Mouse (Mus musculus): ENCODE data around the gene Gmds.

Gmds gene

DNA sequence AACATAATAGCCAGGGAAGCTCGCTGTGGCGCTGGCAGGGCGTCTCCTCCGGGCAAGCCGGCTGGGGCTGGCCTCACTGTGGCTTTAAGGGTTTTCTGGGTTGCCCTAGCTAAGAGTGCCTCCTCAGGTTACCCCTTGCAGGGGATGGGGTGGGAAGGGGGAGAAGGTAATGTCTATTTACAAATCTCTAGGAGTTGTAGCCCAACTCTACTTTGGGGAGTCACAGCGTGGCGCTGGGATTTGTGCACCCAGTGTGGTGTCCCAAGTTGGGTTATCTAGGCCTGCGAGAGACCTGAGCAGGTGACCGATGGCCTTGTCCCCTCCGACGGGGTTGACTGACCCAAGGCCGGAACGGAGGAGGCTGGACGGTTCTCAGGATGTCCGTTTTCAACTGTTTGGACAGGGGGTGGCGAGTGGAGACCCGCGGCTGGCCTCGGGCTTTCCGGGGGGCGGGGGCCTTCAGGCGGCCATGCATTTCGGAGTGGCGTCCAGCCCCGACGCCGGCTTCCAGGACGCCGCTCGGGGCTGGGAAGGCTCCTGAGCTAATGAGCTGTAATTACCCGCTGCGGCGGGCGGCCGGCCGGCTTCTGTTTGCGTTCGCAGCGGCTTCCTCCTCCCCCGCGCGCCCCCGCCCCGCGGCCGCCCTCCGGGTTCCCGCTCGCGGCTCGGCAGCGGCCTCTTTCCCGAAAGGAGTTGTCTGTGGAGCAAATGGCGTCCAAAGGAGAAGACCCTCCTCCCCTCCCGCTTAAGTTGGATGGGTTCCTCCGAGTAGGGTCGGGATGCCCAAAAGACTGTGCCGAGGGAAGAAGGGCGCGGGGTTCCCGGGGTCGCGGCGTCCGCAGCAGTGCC lies 527.6 kb downstream of the Gmds start:
- DNase-seq (ENCODE audit: low spot score), result no peak

DNA sequence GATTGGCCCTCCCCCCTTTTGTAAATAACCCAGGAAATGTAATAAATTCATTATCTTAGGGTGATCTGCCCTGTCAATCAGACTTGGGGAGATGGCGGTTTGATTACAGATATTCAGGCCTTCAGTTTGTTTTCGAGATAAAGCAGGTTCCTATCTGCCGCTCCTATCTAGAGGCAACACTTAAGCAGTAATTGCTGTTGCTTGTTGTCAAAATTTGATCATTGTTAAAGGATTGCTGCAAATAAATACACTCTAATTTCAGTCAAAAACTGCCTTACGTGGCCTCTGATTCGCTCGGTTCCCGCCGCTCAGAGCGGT lies 528.2 kb downstream of the Gmds start:
- no peak for DNase-seq (ENCODE audit: low spot score)

- no peak for DNase-seq (ENCODE audit: low spot score)
Measured at GRCm38 (mm10) chr13:31809701-31810100, 528.8 kb downstream of the Gmds start.

DNA sequence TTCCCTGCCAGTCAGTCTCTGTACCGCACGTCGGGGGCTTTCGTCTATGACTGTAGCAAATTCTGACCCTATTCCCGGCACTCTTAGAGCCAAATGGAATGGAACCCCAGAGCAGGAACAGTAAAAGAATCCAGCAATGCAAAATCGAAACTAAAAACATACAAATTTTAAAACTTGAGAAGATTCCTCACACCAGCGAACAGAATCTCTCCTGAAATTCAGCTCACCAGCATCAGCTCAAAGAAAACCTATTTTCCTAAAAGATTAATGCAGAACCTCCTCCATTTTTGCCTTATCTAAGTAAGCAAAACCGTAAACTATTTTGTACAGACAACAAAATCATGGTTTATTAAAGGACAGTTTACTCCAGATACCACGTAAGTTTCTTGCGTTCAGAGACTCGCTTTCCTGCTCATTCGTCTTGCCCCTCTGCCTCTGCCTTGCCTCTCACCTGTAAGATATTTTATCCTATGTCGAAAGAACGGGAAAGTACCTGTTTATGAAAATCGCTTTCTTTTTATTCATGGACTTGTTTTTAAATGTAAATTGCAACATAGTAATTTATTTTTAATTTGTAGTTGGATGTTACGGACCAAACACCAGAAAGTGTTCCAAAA lies 529.6 kb downstream of the Gmds start:
- DNase-seq (ENCODE audit: low spot score), result no peak

- DNase-seq (ENCODE audit: low spot score), result no peak
Measured at GRCm38 (mm10) chr13:31808116-31808803, 530.3 kb downstream of the Gmds start.

- no peak for DNase-seq (ENCODE audit: low spot score)
Measured at GRCm38 (mm10) chr13:31807736-31808115, 530.8 kb downstream of the Gmds start.

- no peak for DNase-seq (ENCODE audit: low spot score)
Measured at GRCm38 (mm10) chr13:31806890-31807735, 531.4 kb downstream of the Gmds start.

DNA sequence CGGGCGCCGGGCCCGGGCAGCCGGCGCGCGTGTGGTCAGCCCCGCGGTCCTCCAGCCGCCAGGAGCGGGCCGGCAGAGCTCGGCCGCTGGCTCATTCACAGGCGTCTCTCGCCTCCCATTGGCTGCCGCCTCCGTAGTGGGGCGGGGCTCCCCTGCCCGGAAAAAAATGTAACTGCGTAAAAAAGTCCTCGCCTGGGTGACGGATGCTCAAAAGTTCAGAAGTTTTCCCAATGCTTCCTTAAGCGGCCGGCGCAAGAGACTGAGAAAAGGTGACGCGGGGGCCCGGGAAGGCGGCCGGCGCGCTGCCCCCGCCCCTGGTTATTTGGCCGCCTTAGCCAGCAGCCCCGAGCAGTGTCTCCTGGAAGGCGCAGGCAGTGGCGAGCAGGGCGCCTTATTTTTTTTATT lies 532.1 kb downstream of the Gmds start, which contains the start of gene Foxc1:
TSS of gene Foxc1 (plus strand) at position 206 of the 405 bp plus-strand sequence.
- DNase-seq (ENCODE audit: low spot score), result peak; percentile 82

GRCm38 (mm10) chr13:31805831-31806427 lies 532.6 kb downstream of the Gmds start:
- no peak for DNase-seq (ENCODE audit: low spot score)

GRCm38 (mm10) chr13:31804571-31804970 lies 534.0 kb downstream of the Gmds start:
- DNase-seq (ENCODE audit: low spot score), result no peak

- DNase-seq (ENCODE audit: low spot score), result no peak
Measured at GRCm38 (mm10) chr13:31803166-31804093, 535.1 kb downstream of the Gmds start.

- no peak for DNase-seq (ENCODE audit: low spot score)
Measured at GRCm38 (mm10) chr13:31802447-31802846, 536.1 kb downstream of the Gmds start.

DNA sequence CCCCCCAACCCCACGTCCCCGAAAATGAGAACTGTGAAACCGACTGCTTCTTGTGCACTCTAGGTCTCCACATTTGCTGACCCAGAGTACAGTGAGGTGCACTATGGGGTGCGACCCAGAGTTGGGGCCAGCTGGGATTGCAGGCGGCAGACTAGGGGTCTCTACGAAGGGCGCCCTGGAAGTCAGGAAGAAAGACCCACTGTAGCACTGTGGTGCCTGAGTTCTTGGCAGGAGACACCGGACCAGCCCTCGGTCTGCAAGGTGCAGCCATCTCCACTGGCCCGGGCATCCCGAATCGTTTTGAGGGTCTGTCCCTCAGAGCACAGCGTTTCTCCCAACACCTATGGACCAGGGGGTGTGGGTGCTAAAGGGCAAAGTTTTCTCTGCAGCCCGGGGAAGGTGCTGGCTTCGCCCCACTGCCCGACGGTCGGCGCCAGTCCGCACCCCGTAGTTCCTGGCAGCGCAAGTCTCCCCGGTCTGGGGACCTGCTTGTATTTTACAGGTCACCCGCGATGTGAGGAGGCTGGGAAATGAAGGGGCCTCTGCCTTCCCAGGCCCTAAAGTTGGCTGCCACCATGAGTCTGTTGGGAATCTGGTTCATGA lies 536.7 kb downstream of the Gmds start:
- DNase-seq (ENCODE audit: low spot score), result no peak

DNA sequence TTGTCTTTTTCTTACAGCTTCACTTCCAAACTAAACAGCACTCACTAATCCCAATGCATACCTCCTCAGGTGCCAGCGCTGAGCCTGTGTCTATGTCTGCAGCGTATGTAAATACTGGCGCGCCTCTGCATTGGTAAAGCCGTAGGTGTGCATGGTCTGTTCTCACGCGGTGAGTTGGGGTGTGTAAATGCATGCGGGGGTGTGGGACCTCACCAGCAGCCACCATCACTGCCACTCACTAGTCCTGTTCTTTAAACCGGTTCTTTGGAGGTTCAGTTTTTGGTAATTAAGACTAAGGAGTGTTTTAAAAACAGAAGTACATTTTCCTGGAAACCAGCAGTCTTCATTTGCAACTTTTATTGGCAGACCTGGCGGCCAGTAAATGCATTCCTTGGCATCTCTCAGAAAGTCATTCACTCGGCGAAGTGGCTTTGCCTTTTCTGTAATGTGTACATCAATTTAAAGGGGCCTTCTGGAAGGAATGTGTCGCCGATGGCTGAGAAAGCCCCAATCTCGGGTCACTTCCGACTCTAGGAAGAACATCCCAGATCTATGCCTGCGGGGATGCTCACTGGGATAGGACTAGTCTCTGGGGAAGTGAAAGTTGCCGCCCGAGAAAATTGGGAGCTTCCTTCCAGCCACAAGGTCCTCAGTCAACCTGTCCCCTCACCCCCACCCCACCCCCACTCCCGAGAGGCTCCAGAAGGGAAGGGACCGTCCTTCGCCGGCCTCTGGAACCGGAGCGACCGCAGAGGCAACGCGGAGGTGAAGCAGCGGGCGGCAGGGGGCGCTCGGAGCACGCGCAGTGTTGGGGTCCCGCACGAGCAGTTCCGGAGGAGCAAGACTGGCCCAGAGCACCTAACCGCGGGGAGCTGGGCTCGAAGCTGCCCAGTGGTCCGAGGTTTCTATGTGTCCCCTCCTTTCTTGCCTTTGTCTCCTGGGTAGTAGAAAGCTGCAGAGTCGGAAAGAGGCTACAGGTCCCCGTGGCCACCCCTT lies 537.7 kb downstream of the Gmds start:
- peak; percentile 82 for DNase-seq (ENCODE audit: low spot score)

DNA sequence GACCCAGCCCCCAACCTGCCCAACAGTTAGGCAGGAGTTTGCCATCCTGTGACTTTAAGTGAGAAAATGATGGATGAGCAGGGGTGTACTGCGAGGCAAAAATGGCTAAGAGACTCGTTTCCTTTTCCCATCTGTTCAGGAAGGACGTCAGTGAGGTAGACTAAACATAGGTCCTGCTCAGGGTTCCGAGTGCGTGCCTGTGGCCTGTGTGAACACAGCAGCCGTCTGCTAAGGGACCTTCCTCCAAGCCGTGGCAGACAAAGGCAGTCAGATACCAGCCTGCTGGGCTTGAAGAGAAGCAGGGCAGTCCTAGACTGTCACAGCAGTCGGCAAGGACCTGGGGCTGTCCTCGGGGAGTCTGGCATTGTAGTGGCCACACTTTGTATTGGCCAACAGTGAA lies 540.5 kb downstream of the Gmds start:
- no peak for DNase-seq (ENCODE audit: low spot score)

- DNase-seq (ENCODE audit: low spot score), result no peak
Measured at GRCm38 (mm10) chr13:31797346-31797745, 541.2 kb downstream of the Gmds start.

GRCm38 (mm10) chr13:31793163-31793562 lies 545.4 kb downstream of the Gmds start:
- DNase-seq (ENCODE audit: low spot score), result no peak

DNA sequence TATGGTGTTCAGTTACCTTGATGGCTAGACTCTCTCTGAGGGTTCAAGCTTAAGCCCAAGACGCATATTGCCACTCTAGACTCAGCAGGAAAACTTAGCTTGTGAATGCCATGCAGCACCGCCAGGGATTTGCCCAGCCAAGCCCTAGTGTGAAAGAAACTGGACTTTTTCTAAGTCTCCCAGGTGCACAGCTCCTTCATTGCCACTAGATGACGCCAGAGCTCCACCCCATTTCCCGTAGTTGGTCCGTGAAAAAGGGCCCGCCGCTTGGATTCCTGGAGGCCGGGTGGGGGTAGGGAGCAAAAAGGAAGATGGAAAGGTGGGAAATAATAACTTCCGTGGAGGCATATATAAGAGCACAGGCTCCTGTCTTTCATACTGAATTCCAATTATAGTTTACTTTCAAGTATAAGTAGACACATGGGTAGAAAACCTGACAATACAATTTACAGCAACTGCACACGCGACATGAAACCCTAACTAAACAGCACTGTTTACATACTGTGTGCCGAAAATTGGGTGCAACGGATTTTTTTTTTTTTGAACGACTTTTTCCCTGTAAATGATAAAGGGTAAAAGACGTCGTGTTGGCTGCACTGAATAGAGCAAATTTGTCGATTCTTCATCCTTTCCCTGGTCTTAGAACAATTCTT lies 545.9 kb downstream of the Gmds start:
- DNase-seq (ENCODE audit: low spot score), result peak; percentile 23

Measured in lung, postnatal 25 days (tissue).